Mouse (Mus musculus): ENCODE results near the gene Naalad2.
"Not testable (repeated sequence)": the region's sequence is repeated elsewhere in the genome, so short reads cannot be mapped to it uniquely, and the experiment has no call there.

The Naalad2 gene

GRCm38 (mm10) chr9:18402895-18403294, at the start of gene Naalad2:
Gene Naalad2 (minus strand): TSS chr9:18402995.
- DNase-seq (ENCODE audit: low read depth): not testable (repeated sequence)

- DNase-seq (ENCODE audit: low read depth): no peak
These were observed 28.9 kb upstream of the Naalad2 start for GRCm38 (mm10) chr9:18431687-18432086.

- DNase-seq (ENCODE audit: low read depth): no peak
These were observed 27.6 kb upstream of the Naalad2 start, which contains the start of gene Mbd3l2 for GRCm38 (mm10) chr9:18430354-18430753. Gene Mbd3l2 (plus strand): TSS chr9:18430654.

- not testable (repeated sequence) for DNase-seq (ENCODE audit: low read depth)
These were observed 9.6 kb upstream of the Naalad2 start for GRCm38 (mm10) chr9:18412371-18412770.

GRCm38 (mm10) chr9:18404118-18404517, 1.3 kb upstream of the Naalad2 start, which contains the start of gene Ubtfl1:
Gene Ubtfl1 (plus strand): TSS chr9:18404418.
- DNase-seq (ENCODE audit: low read depth): no peak

GRCm38 (mm10) chr9:18399629-18400028, 3.2 kb downstream of the Naalad2 start:
- no peak for DNase-seq (ENCODE audit: low read depth)

- no peak for DNase-seq (ENCODE audit: low read depth)
These were observed 17.0 kb downstream of the Naalad2 start for GRCm38 (mm10) chr9:18385782-18386181.

GRCm38 (mm10) chr9:18373026-18373425, 29.8 kb downstream of the Naalad2 start:
- not testable (repeated sequence) for DNase-seq (ENCODE audit: low read depth)

GRCm38 (mm10) chr9:18319990-18320389, 82.8 kb downstream of the Naalad2 start:
- DNase-seq (ENCODE audit: low read depth): no peak

- DNase-seq (ENCODE audit: low read depth): no peak
These were observed 104.5 kb downstream of the Naalad2 start for GRCm38 (mm10) chr9:18298301-18298700.

- peak; percentile 2 for DNase-seq (ENCODE audit: low read depth)
These were observed 109.6 kb downstream of the Naalad2 start for GRCm38 (mm10) chr9:18293026-18293781.

GRCm38 (mm10) chr9:18292443-18292922, 110.3 kb downstream of the Naalad2 start:
- DNase-seq (ENCODE audit: low read depth): peak; percentile 5

- peak; percentile 85 for DNase-seq (ENCODE audit: low read depth)
These were observed 111.0 kb downstream of the Naalad2 start, which contains the start of gene Chordc1 for GRCm38 (mm10) chr9:18291571-18292429. Gene Chordc1 (plus strand): TSS chr9:18292125.

- DNase-seq (ENCODE audit: low read depth): not testable (repeated sequence)
These were observed 124.1 kb downstream of the Naalad2 start for GRCm38 (mm10) chr9:18278693-18279092.

GRCm38 (mm10) chr9:18277497-18277896, 125.3 kb downstream of the Naalad2 start:
- DNase-seq (ENCODE audit: low read depth): peak; percentile 23

- DNase-seq (ENCODE audit: low read depth): no peak
These were observed 126.0 kb downstream of the Naalad2 start for GRCm38 (mm10) chr9:18276844-18277243.

GRCm38 (mm10) chr9:18275901-18276300, 126.9 kb downstream of the Naalad2 start:
- DNase-seq (ENCODE audit: low read depth): no peak
